Mouse (Mus musculus) MEL (cell line): ENCODE results near the gene Cyth3.

Source experiments
- CTCF ChIP-seq, 3 experiments: IDR thresholded peaks in 2 of 3; conservative IDR thresholded peaks in 1 of 3; 2 replicates each; pipeline ENCODE4 v1.5.1; 2011 to 2012; ENCODE audit warnings: low read length in 3 of 3, low read depth in 2 of 3, mild to moderate bottlenecking in 2 of 3, improper control_type of control experiment in 1 of 3, inconsistent platforms in 1 of 3, mixed read lengths in 1 of 3, moderate library complexity in 1 of 3; ENCODE audit not compliant: control insufficient read depth in 1 of 3, insufficient read depth in 1 of 3, poor library complexity in 1 of 3, severe bottlenecking in 1 of 3
- E2F4 ChIP-seq: IDR thresholded peaks from 2 replicates; pipeline ENCODE4 v1.6.1; 2011; ENCODE audit warnings: low read depth, low read length, improper control_type of control experiment, borderline replicate concordance
- ELF1 ChIP-seq: IDR thresholded peaks from 2 replicates; pipeline ENCODE4 v1.6.1; 2014; ENCODE audit warnings: low read depth, mild to moderate bottlenecking, inconsistent platforms, low read length, improper control_type of control experiment, moderate library complexity
- ETS1 ChIP-seq: IDR thresholded peaks from 2 replicates; pipeline ENCODE4 v1.6.1; 2012; ENCODE audit warnings: low read depth, mild to moderate bottlenecking, inconsistent platforms, low read length, improper control_type of control experiment, moderate library complexity
- JUND ChIP-seq: IDR thresholded peaks from 2 replicates; pipeline ENCODE4 v1.6.1; 2011; ENCODE audit warnings: low read depth, mild to moderate bottlenecking, improper control_type of control experiment, low read length
- MAX ChIP-seq: IDR thresholded peaks from 2 replicates; pipeline ENCODE4 v1.6.1; 2011; ENCODE audit warnings: low read length, improper control_type of control experiment
- MEF2A ChIP-seq: IDR thresholded peaks from 2 replicates; pipeline ENCODE4 v1.6.1; 2014; ENCODE audit warnings: low read depth, mild to moderate bottlenecking, inconsistent platforms, low read length, improper control_type of control experiment; ENCODE audit not compliant: poor library complexity, insufficient replicate concordance, severe bottlenecking; ENCODE audit errors: extremely low read depth
- MXI1 ChIP-seq: IDR thresholded peaks from 2 replicates; pipeline ENCODE4 v1.6.1; 2011; ENCODE audit warnings: mild to moderate bottlenecking, low read depth, low read length, improper control_type of control experiment
- NELFE ChIP-seq: IDR thresholded peaks from 2 replicates; pipeline ENCODE4 v1.6.1; 2011; ENCODE audit warnings: low read depth, low read length, improper control_type of control experiment
- POLR2A ChIP-seq, 2 experiments: IDR thresholded peaks; 2 replicates each; pipeline ENCODE4 v1.6.1; 2011 to 2012; ENCODE audit warnings: low read length in 2 of 2, mild to moderate bottlenecking in 2 of 2, control low read depth in 1 of 2, improper control_type of control experiment in 1 of 2, low read depth in 1 of 2, moderate library complexity in 1 of 2; ENCODE audit not compliant: control insufficient read depth in 1 of 2, insufficient read depth in 1 of 2, poor library complexity in 1 of 2
- SIN3A ChIP-seq: IDR thresholded peaks from 2 replicates; pipeline ENCODE4 v1.6.1; 2012; ENCODE audit warnings: low read length, improper control_type of control experiment, inconsistent platforms
- TAL1 ChIP-seq: IDR thresholded peaks from 2 replicates; pipeline ENCODE4 v1.6.1; 2012; ENCODE audit warnings: mild to moderate bottlenecking, inconsistent platforms, low read length, moderate library complexity, mixed read lengths
- USF1 ChIP-seq: IDR thresholded peaks from 2 replicates; pipeline ENCODE4 v1.6.1; 2014; ENCODE audit warnings: low read depth, mild to moderate bottlenecking, inconsistent platforms, low read length, improper control_type of control experiment, moderate library complexity
- ZNF384 ChIP-seq: IDR thresholded peaks from 2 replicates; pipeline ENCODE4 v1.6.1; 2012; ENCODE audit warnings: low read depth, mild to moderate bottlenecking, inconsistent platforms, low read length, improper control_type of control experiment

DNA sequence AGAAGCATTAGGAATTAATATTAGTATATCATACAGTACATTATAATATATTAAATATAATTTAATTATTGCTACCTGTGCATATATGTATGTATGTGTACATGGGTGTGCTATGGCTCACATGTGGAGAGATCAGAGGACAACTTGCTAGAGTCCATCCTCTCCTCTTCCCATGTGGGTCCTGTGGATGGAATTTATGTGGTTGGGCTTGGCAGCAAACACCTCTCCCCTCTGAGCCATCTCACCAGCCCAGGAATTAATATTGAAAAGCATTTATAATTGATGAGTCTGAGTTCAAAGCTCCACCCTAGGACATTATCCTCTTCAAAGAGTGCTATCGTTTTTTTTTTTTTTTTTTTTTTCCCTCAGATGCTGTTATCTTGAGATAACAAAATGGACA is 2.1 kb upstream of the Cyth3 start:
- TF ChIP-seq CTCF (IDR thresholded peaks at IDR 0.05 in 2 of 3, conservative IDR thresholded peaks at IDR 0.05 in 1 of 3; ENCODE audit: control insufficient read depth in 1 of 3, insufficient read depth in 1 of 3, low read depth in 2 of 3, low read length in 3 of 3, poor library complexity in 1 of 3, severe bottlenecking in 1 of 3): no peak
- TF ChIP-seq E2F4: no peak
- no peak for TF ChIP-seq SIN3A
- no peak for TF ChIP-seq NELFE
- no peak for TF ChIP-seq TAL1
- no peak for TF ChIP-seq MEF2A
- no peak for TF ChIP-seq POLR2A (IDR thresholded peaks at IDR 0.05; ENCODE audit: control insufficient read depth in 1 of 2, insufficient read depth in 1 of 2, low read depth in 1 of 2, low read length in 2 of 2, poor library complexity in 1 of 2)
- peak; percentile 81 for TF ChIP-seq ZNF384
- no peak for TF ChIP-seq ELF1
- no peak for TF ChIP-seq MAX
- TF ChIP-seq ETS1: no peak
- no peak for TF ChIP-seq USF1
- no peak for TF ChIP-seq JUND
- no peak for TF ChIP-seq MXI1
